Mouse (Mus musculus) heart, embryonic 16.5 days (tissue): Measurements from ENCODE around the gene Efna1. TPM values are rescaled to one million over a fixed set of nuclear protein-coding genes. Genes with fewer than 3 reads are reported as not detected.
A peak's percentile ranks its signal among the peaks of the same experiment; 100 is the strongest.

Source experiments
- ATAC-seq: fragments of 200-750 bp; cut with Nextera tagmentation; replicated peaks from 2 replicates; pipeline ENCODE4 v1.8.0; 2017; ENCODE audit warnings: moderate number of reproducible peaks; ENCODE audit not compliant: insufficient read depth, low FRiP score; ENCODE audit errors: extremely low read depth
- H3K27ac ChIP-seq: fragments of 300-500 bp; sonication (generic); 2 replicates; pipeline ENCODE4 v1.5.1; 2014; ENCODE audit warnings: mild to moderate bottlenecking, low read length, control low read depth, moderate library complexity
- H3K27me3 ChIP-seq: fragments of 300-500 bp; sonication (generic); 2 replicates; pipeline ENCODE4 v1.6.1; 2014; ENCODE audit warnings: low read length, mixed read lengths; ENCODE audit not compliant: control insufficient read depth, insufficient read depth
- H3K36me3 ChIP-seq: fragments of 300-500 bp; sonication (generic); 2 replicates; pipeline ENCODE4 v1.6.1; 2014; ENCODE audit not compliant: control insufficient read depth, insufficient read depth
- H3K4me1 ChIP-seq: fragments of 300-500 bp; sonication (generic); 2 replicates; pipeline ENCODE4 v1.6.1; 2014; ENCODE audit warnings: low read length, mixed read lengths; ENCODE audit not compliant: control insufficient read depth, insufficient read depth
- H3K4me2 ChIP-seq: fragments of 300-500 bp; sonication (generic); 2 replicates; pipeline ENCODE4 v1.6.1; 2014; ENCODE audit warnings: low read depth, mild to moderate bottlenecking, control low read depth, low read length
- H3K4me3 ChIP-seq: fragments of 300-500 bp; sonication (generic); 2 replicates; pipeline ENCODE4 v1.5.1; 2014; ENCODE audit warnings: mild to moderate bottlenecking, control low read depth, low read length
- H3K9ac ChIP-seq: fragments of 300-500 bp; sonication (generic); 2 replicates; pipeline ENCODE4 v1.6.1; 2014; ENCODE audit warnings: low read length, control low read depth
- H3K9me3 ChIP-seq: fragments of 300-500 bp; sonication (generic); replicated peaks from 2 replicates; pipeline ENCODE4 v1.6.1; 2016; ENCODE audit warnings: low read length; ENCODE audit not compliant: control insufficient read depth
- WGBS: fragments of 180-500 bp; shearing (Covaris S2); extraction: QIAGEN DNeasy Blood & Tissue Kit; methylation state at CpG from one replicate; pipeline ENCODE4 v1.1.7; 2014; 5-methylcytosine and 5-hydroxymethylcytosine counted together
- polyA plus RNA-seq: library from polyadenylated mRNA; unstranded; fragments of >200 nt; fragmentation: Nextera tagmentation; extraction: Ambion mirVana; gene quantifications from 2 replicates; pipeline ENCODE4 v1.2.1, GENCODE M21; 2015

The Efna1 gene
- polyA plus RNA-seq, 1 experiment from 2014 or later, result 34.4 TPM

DNA sequence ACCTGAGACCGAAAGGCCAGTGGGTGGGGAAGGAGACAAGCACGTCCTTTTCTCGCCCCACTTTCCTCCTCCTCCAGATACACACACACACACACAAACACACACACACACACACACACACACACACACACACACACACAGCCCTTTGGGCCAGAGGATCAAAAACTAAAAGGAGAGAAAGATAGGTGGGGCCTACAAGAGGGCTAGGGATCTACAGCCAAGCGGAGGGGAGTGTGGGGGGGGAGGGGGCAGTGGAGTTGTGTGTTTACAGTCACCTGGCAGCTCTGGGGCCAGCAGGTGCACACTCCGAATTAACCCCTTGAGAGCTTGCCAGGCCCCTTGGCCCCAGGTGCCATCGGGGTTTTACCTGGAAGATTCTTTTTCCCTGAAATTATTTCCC is 48.3 kb downstream of the Efna1 start:
- Histone ChIP-seq H3K4me1 (peaks cover 18% of the 10 kb centered on the region), H3K4me2 (no peak overlapping the region), H3K9ac (no peak overlapping the region), H3K4me3 (no peak overlapping the region), H3K27ac (no peak overlapping the region; the same call in 1 of the 2 replicates), H3K9me3 (no peaks in the 10 kb centered on the region), H3K36me3 (no peaks in the 10 kb centered on the region), H3K27me3 (0 out of 2 replicates have a peak, but pooled peaks cover 3% of the 10 kb centered on the region)
- 69% methylated on average over 6 of the region's 6 CpGs for WGBS
- ATAC-seq, result no peak

DNA sequence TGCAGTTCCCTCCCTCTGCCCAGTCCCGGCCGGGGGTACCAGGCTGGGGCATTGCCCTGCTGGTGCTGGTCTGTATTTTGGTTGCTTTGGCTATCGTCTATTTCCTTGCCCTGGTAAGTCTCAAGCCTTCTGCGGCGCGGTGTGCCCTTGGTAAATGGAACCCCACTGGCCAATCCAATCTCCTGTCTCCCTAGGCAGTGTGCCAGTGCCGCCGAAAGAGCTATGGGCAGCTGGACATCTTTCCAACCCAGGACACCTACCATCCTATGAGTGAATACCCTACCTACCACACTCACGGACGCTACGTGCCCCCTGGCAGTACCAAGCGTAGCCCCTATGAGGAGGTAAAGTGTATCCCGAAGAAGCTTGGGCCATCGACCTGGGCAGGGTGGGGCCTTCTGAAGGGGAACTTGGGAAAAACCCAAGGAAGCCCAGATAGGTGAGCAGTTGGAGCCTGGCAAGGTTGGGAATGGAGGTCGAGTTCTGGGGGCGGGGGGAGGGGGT is 49.1 kb downstream of the Efna1 start:
- Histone ChIP-seq H3K9ac (no peak overlapping the region), H3K27ac (no peak overlapping the region), H3K9me3 (no peaks in the 10 kb centered on the region), H3K36me3 (no peaks in the 10 kb centered on the region), H3K4me1 (peaks cover 24% of the 10 kb centered on the region), H3K27me3 (0 out of 2 replicates have a peak, but pooled peaks cover 3% of the 10 kb centered on the region), H3K4me3 (no peak overlapping the region), H3K4me2 (no peak overlapping the region)
- 71% methylated on average over 16 of the region's 16 CpGs for WGBS
- ATAC-seq, result no peak

DNA sequence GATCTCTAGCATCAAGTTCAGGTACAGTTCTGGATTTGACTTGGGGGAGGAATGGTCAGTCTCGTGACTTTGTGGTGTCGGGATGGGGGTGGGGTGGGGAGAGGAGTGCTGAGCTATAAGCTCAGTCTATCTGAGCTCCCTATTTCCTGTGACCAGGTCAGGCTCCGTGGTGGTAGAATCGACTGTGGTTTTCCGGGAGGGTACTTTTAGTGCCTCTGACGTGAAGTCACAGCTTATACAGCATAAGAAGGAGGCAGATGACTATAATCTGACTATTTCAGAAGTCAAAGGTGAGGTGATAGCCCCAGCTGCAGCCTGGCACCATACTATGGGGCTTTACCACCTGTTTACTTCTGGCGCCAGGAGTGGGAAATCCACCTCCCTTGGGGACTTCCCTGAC is 49.6 kb downstream of the Efna1 start:
- 39% methylated on average over 7 of the region's 7 CpGs for WGBS
- ATAC-seq, result no peak
- H3K4me1 ChIP-seq, result peaks cover 26% of the 10 kb centered on the region
- no peak overlapping the region for H3K4me2 ChIP-seq
- H3K36me3 ChIP-seq, result no peaks in the 10 kb centered on the region
- no peak overlapping the region for H3K9ac ChIP-seq
- H3K4me3 ChIP-seq, result no peak overlapping the region
- H3K27ac ChIP-seq, result no peak overlapping the region
- no peaks in the 10 kb centered on the region for H3K9me3 ChIP-seq
- H3K27me3 ChIP-seq, result peaks cover 7% of the 10 kb centered on the region; the same call in 1 of the 2 replicates

DNA sequence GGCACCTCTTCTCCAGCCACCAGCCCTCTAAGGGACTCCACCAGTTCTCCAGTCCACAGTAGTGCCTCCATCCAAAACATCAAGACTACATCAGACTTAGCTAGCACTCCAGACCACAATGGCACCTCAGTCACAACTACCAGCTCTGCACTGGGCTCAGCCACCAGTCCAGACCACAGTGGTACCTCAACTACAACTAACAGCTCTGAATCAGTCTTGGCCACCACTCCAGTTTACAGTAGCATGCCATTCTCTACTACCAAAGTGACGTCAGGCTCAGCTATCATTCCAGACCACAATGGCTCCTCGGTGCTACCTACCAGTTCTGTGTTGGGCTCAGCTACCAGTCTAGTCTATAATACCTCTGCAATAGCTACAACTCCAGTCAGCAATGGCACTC is 50.4 kb downstream of the Efna1 start:
- no peak overlapping the region for H3K9ac ChIP-seq
- H3K4me1 ChIP-seq, result peaks cover 26% of the 10 kb centered on the region
- no peak for ATAC-seq
- H3K36me3 ChIP-seq, result no peaks in the 10 kb centered on the region
- H3K4me3 ChIP-seq, result no peak overlapping the region
- H3K27me3 ChIP-seq, result peaks cover 15% of the 10 kb centered on the region; the same call in 1 of the 2 replicates
- H3K27ac ChIP-seq, result no peak overlapping the region
- WGBS, result 63% methylated on average over 2 of the region's 2 CpGs
- no peaks in the 10 kb centered on the region for H3K9me3 ChIP-seq
- H3K4me2 ChIP-seq, result no peak overlapping the region

DNA sequence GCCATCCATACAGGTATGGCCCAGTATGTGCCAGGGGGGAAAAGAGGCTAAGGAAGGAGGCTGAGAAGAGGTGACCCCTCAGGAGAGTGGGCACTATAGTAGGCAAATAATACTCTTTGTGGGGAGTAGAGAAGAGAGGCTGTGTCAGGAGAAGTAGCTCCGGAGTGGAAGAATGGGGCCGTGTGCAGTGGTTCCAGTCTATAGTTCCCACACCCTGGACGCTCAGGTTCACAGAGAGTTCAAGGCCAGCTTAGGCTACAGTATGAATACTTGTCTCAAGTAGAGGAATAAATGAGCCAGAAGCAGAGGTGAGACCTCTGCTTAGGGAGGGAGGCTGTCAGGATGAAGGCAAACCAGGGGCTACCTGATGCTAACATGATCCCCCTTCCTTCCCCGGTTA is 51.7 kb downstream of the Efna1 start:
- WGBS, result 67% methylated on average over 4 of the region's 4 CpGs
- peaks cover 16% of the 10 kb centered on the region; the same call in 1 of the 2 replicates for H3K27me3 ChIP-seq
- H3K9ac ChIP-seq, result no peak overlapping the region
- ATAC-seq, result no peak
- H3K9me3 ChIP-seq, result no peaks in the 10 kb centered on the region
- H3K4me3 ChIP-seq, result no peak overlapping the region
- H3K4me2 ChIP-seq, result no peak overlapping the region
- no peaks in the 10 kb centered on the region for H3K36me3 ChIP-seq
- peaks cover 26% of the 10 kb centered on the region for H3K4me1 ChIP-seq
- H3K27ac ChIP-seq, result no peak overlapping the region

DNA sequence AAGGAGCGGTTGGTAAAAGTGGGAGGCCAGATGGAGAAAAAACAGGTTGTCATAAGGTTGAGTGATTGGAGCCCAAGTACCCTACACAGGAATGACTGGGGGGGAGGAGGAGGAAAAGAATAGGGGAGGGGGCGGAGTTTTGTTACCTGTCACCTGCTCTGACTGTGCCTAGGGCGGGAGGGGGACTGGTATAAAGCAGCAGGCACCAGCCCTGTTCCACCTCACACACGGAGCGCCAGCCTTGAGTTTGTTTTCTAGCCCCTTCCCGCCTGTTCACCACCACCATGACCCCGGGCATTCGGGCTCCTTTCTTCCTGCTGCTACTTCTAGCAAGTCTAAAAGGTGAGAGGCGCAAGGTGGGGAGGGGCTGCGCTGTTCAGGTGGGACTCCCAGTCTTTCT is 52.1 kb downstream of the Efna1 start, which contains the start of gene Muc1:
Muc1 (plus strand) TSS at position 222 of the 400 bp plus-strand sequence.
- Histone ChIP-seq H3K4me2 (peak within 1 kb of the TSS; percentile 76), H3K9me3 (no peaks in the 10 kb centered on the region), H3K27me3 (peaks cover 16% of the 10 kb centered on the region; the same call in 1 of the 2 replicates), H3K4me1 (peaks cover 25% of the 10 kb centered on the region), H3K4me3 (peak within 1 kb of the TSS; percentile 61), H3K36me3 (no peaks in the 10 kb centered on the region), H3K27ac (0 out of 2 replicates have a peak within 1 kb of the TSS, but pooled peaks have one; percentile 26), H3K9ac (peak within 1 kb of the TSS; percentile 68)
- no peak for ATAC-seq
- 33% methylated on average over 10 of the region's 10 CpGs for WGBS

DNA sequence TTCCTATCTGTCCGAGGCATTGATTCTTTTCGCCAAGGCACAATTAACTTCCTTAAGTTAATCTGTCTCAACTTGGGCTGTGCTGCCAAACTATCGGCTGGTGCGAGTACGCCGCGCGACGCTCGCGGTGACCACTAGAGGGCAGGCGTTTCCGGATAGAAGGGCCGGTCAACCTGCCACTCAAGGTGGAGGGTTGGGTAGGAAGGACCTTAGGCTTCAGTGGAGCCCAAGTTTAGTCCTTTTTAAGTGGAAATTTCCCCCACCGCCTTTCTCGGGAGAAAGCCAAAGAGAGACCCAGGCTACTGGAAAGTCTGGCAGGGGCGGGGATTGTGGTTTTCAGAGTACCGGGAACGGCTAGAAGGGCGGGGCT is 52.8 kb downstream of the Efna1 start:
- H3K27me3 ChIP-seq, result peaks cover 16% of the 10 kb centered on the region; the same call in 1 of the 2 replicates
- H3K9me3 ChIP-seq, result no peaks in the 10 kb centered on the region
- 1% methylated on average over 20 of the region's 20 CpGs for WGBS

DNA sequence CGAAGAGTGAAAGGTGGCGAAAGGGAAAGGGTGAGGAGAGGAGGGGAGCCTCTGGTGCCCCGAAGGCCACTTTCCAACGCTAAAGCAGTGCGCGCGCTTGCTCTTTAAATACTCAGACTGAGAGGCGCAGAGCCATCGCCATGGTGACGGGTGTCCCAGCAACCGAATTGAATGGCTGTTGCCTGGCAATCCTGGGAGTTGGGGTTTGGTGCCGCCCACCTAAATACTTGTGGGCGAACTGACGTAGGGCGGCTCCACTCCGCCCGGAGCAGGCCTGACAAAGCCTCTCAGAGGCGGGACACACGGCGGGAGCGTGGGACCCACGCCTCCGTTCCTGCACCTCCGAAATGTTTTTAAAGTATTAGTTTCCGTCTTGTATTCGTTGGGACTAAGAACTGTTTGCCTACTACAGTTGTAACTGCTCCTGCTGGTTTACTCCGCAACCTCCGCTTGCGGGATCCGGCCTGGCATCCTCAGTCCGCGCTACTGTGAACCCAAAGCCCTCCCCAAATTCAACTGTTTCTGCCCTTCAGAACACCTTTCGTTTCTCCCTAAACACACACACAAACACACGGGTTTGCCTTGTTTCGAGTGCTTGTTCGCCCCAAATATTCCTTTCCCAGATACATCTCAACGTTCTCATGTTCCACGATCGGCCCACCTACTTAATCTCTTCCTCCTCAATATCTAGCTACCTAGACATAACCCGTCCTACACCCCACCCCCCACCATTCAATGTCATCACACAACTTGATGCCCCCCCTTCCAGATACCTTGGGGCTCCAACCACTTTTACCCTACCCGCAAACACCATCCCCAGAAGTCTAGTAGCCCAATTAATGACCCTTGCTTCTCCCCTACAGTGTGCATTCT is 53.4 kb downstream of the Efna1 start:
- 4% methylated on average over 41 of the region's 41 CpGs for WGBS
- peaks cover 12% of the 10 kb centered on the region for H3K4me1 ChIP-seq

More for the DNA sequence above, 52.8 kb downstream of the Efna1 start:
- Histone ChIP-seq H3K27ac (0 out of 2 replicates have a peak overlapping the region, but pooled peaks have one; percentile 26), H3K4me2 (peak overlapping the region; percentile 76), H3K4me1 (peaks cover 19% of the 10 kb centered on the region), H3K36me3 (no peaks in the 10 kb centered on the region), H3K4me3 (peak overlapping the region; percentile 61), H3K9ac (peak overlapping the region; percentile 68)
- peak; percentile 49 for ATAC-seq

DNA sequence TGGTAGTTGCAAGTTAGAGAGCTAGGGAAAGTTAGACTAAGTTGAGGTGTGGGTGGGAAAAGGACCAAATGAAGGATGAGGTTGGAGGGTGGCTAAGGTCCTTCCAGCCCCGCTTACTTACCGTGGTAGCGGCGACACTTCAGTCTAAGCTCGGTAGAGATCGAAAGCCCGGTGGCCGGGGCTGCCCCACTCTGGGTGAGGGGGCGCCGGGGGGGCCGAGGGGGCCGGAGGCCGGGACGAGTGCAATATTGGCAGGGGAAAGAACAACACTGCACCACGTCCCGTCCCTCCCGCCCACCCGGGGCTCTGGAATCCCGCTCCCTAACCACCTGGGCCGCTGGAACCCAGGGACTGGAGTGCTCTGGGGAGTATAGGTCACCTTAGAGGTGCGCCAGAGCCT is 54.0 kb downstream of the Efna1 start, which contains the start of gene Mtx1:
Mtx1 (minus strand) TSS at position 189 of the 400 bp plus-strand sequence.
- H3K9ac ChIP-seq, result peak within 1 kb of the TSS; percentile 58
- WGBS, result 10% methylated on average over 21 of the region's 21 CpGs
- H3K9me3 ChIP-seq, result no peaks in the 10 kb centered on the region
- no peaks in the 10 kb centered on the region for H3K36me3 ChIP-seq
- peak within 1 kb of the TSS; percentile 61 for H3K4me3 ChIP-seq
- peak within 1 kb of the TSS; percentile 76 for H3K4me2 ChIP-seq
- H3K27ac ChIP-seq, result 0 out of 2 replicates have a peak within 1 kb of the TSS, but pooled peaks have one; percentile 20
- H3K27me3 ChIP-seq, result peaks cover 16% of the 10 kb centered on the region; the same call in 1 of the 2 replicates
- ATAC-seq, result no peak
- peaks cover 12% of the 10 kb centered on the region for H3K4me1 ChIP-seq

More for the DNA sequence above, 53.4 kb downstream of the Efna1 start:
- H3K4me2 ChIP-seq, result peak overlapping the region; percentile 76
- H3K4me3 ChIP-seq, result peak overlapping the region; percentile 61
- ATAC-seq, result peak; percentile 72
- no peaks in the 10 kb centered on the region for H3K9me3 ChIP-seq
- H3K27me3 ChIP-seq, result peaks cover 16% of the 10 kb centered on the region; the same call in 1 of the 2 replicates
- H3K9ac ChIP-seq, result peak overlapping the region; percentile 58
- H3K36me3 ChIP-seq, result no peaks in the 10 kb centered on the region
- H3K27ac ChIP-seq, result 0 out of 2 replicates have a peak overlapping the region, but pooled peaks have one; percentile 20
